Mouse (Mus musculus): ENCODE data around the gene Bpifb9a. TPM values are rescaled to one million over a fixed set of nuclear protein-coding genes. Genes with fewer than 3 reads are reported as not detected.
"Not testable (repeated sequence)": the region's sequence is repeated elsewhere in the genome, so short reads cannot be mapped to it uniquely, and the experiment has no call there.

The Bpifb9a gene
- polyA plus RNA-seq, 1 experiment from 2014 or later: not detected

DNA sequence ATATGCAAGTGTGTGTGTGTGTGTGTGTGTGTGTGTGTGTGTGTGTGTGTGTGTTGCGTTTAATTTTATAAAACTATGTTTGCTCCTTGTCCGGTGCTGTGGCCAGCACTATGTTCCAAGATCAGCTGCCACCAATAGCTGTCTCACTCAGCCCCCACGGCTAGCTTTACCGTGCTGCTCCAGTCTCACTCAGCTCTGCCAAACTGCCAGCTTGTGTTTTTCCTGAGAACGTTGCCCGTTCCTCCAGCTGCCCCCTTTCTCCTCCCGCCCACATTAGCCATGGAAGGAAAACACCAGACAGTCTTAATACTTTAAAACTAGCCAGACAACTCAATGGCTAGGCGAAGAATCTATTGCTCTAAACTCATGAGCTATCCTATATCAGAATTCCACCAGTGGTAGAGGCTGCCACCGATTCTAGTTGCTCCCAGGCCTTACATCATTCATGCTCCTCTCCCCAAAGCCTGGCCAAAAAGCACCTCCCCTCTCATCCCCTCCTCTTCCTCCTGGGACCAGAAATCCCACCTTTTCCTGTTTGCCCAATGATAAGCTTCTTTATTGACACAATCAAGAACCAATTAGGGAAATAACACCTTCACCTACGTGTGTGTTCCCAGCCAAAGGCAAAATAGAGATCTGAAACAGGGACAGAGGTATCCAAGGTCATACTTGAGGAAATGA, 14.2 kb upstream of the Bpifb9a start:
- no peak overlapping the region for H3K9ac ChIP-seq
- ATAC-seq (ENCODE audit: low FRiP score): no peak
- no peak overlapping the region for H3K4me2 ChIP-seq
- no peak overlapping the region for H3K4me3 ChIP-seq
- H3K27ac ChIP-seq: no peak overlapping the region
- 92% methylated on average over 10 of the region's 10 CpGs for WGBS
- no peaks in the 10 kb centered on the region for H3K4me1 ChIP-seq (replicated peaks)
- H3K9me3 ChIP-seq: no peaks in the 10 kb centered on the region
- H3K36me3 ChIP-seq: no peaks in the 10 kb centered on the region
- H3K27me3 ChIP-seq: no peaks in the 10 kb centered on the region

DNA sequence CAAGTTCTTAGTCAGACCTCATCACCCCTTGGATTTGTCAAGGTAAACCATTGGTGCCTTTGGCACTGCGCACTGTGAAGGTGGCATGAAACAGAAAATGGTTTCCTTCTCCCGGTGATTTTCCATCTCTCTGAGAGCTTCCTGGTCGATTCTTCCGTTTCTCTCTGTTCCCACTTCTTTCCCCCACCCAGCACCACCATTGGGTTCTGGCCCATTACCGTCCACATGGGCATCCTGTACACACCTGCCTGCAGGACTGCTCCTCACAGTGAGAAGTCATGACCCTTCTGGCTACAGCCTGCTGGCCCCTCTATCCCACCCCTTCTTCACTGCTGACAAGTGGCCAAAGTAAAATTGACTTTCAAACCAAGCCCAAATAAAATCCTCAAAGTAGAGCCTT, 12.3 kb upstream of the Bpifb9a start:
- Histone ChIP-seq H3K27me3 (no peaks in the 10 kb centered on the region), H3K27ac (no peak overlapping the region), H3K9me3 (no peaks in the 10 kb centered on the region), H3K4me3 (no peak overlapping the region), H3K4me1 (replicated peaks) (no peaks in the 10 kb centered on the region), H3K36me3 (no peaks in the 10 kb centered on the region), H3K4me2 (no peak overlapping the region), H3K9ac (no peak overlapping the region)
- no peak for ATAC-seq (ENCODE audit: low FRiP score)
- 97% methylated on average over 5 of the region's 5 CpGs for WGBS

DNA sequence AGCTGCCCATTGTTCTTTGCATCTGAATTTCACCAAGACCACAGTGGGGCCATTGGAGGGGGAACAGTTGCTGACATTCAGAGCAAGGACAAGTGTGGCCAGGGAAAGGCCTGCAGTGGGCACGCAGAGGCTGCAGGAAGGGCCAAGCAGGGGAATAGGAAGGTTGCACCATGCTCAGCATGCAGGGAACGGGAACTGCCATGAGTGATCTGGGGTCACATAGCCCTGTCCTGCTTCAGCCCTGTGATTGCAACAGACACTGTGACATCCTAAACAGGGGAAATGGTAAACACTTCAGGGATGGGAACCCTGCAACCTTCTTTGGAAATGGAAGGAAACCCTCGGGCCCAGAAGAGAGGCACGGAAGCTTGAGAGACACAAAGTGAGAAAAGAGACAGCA, 2.4 kb upstream of the Bpifb9a start:
- 92% methylated on average over 2 of the region's 4 CpGs for WGBS
- not testable (repeated sequence) for H3K4me1 ChIP-seq (replicated peaks); H3K27me3 ChIP-seq; H3K27ac ChIP-seq; H3K4me3 ChIP-seq; ATAC-seq (ENCODE audit: low FRiP score); H3K4me2 ChIP-seq; H3K9me3 ChIP-seq; H3K36me3 ChIP-seq; H3K9ac ChIP-seq

DNA sequence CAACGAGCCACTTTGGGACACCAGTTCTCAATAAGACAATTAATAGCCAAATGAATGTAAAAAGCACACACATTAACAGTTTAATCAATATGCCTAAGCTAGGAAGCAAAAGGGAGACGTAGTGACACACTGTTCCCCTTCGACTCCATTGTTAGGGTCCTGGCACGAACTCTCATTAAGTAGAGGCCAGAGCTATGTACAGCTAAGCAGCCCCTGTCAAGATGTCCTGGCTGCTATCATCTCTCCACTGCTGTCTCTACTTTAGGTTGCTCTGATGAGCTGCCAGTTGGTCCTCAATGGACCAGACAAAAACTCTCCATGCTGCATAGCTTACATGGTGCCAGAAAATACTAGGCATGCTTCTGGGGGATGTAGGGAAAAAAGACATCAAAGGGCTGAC, 1.9 kb upstream of the Bpifb9a start:
- no peaks in the 10 kb centered on the region for H3K36me3 ChIP-seq
- no peak overlapping the region for H3K4me2 ChIP-seq
- no peak for ATAC-seq (ENCODE audit: low FRiP score)
- H3K9ac ChIP-seq: no peak overlapping the region
- H3K4me1 ChIP-seq (replicated peaks): no peaks in the 10 kb centered on the region
- no peak overlapping the region for H3K27ac ChIP-seq
- H3K9me3 ChIP-seq: no peaks in the 10 kb centered on the region
- no peaks in the 10 kb centered on the region for H3K27me3 ChIP-seq
- 81% methylated on average over 4 of the region's 4 CpGs for WGBS
- no peak overlapping the region for H3K4me3 ChIP-seq

DNA sequence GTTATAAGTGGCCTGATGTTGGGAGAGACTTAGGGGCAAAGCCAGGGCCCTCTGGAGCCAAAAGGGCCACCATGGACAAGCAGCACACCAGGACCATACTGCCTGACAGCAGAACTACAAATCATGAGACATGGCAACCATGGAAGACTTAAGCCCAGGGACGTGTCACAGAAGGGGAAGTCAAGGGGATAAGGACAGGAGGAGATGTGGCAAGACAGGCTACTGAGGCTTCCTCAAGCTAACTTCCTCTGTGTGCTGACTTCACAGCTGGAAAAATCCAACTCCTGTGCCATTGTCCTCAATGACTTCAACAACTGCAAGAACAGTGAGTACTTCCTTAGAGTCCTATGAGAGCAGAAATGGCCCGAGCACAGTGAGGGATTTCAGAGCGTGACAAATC, 6.7 kb downstream of the Bpifb9a start:
- H3K9ac ChIP-seq: not testable (repeated sequence)

DNA sequence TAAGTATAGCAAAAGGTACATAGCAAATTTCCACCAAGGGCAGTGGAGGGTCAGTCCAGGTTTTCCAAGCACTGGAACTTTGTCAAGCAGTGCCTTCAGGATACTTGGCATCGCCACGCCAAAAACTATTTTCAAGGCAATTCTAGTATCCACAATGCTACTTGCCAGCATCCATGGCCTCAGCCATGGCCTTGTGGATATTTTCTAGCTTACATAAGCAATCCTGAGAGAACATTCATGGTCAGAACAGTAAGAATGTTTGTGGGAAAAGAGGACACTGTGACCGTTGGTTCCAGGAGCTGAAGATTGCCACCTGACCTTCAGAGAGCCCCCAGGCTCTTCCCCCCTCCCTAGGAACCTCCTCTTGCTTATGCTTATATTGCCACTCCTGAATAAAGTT, 34.2 kb downstream of the Bpifb9a start:
- not testable (repeated sequence) for H3K4me3 ChIP-seq; H3K36me3 ChIP-seq; H3K27me3 ChIP-seq; H3K9ac ChIP-seq; H3K27ac ChIP-seq; H3K4me2 ChIP-seq; H3K4me1 ChIP-seq (replicated peaks); H3K9me3 ChIP-seq; ATAC-seq (ENCODE audit: low FRiP score)
- 91% methylated on average over 3 of the region's 3 CpGs for WGBS

More for the DNA sequence above, 6.7 kb downstream of the Bpifb9a start:
- not testable (repeated sequence) for H3K9me3 ChIP-seq; ATAC-seq (ENCODE audit: low FRiP score); H3K36me3 ChIP-seq; H3K27me3 ChIP-seq; H3K4me2 ChIP-seq; H3K27ac ChIP-seq; H3K4me1 ChIP-seq (replicated peaks); H3K4me3 ChIP-seq
- 76% methylated on average over 3 of the region's 3 CpGs for WGBS

DNA sequence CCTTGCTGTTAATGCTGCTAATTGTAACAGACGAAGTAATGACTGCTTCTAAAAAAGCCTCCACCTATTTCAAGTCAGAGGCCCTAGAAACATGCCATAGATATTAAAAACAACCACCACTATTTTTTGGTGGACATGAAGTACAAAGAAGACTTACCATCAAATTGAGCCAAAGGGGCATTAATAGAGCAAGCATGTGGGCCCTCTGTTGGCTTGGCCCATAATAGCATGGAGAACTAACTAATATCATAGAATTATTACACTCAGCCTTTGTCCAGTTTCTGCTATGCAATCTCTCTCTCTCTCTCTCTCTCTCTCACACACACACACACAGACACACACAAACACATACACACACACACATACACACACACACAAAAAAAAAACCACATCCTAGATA, 35.2 kb downstream of the Bpifb9a start:
- 71% methylated on average over 1 of the region's 1 CpGs for WGBS
- no peak overlapping the region for H3K27ac ChIP-seq
- no peak overlapping the region for H3K4me3 ChIP-seq
- ATAC-seq (ENCODE audit: low FRiP score): no peak
- no peaks in the 10 kb centered on the region for H3K4me1 ChIP-seq (replicated peaks)
- no peaks in the 10 kb centered on the region for H3K27me3 ChIP-seq
- no peak overlapping the region for H3K9ac ChIP-seq
- no peaks in the 10 kb centered on the region for H3K9me3 ChIP-seq
- no peak overlapping the region for H3K4me2 ChIP-seq
- no peaks in the 10 kb centered on the region for H3K36me3 ChIP-seq

DNA sequence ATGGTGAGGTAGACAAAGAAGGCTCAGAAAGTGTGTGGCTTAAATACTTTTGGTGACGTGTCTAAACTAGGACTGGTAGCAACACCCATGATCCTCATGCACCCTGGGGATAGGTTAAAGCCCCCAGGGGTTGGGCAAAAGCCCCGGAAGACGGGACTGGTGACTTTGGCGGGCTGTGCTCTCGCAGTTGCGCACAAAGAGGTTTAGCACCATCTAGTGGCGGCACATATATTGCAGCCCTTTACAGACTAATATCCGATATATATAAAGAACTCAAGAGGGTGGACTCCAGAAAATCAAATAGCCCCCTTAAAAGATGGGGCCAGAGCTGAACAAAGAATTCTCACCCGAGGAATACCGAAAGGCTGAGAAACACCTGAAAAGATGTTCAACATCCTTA, 37.1 kb downstream of the Bpifb9a start:
- H3K9ac ChIP-seq; H3K27me3 ChIP-seq; H3K4me2 ChIP-seq; H3K27ac ChIP-seq; H3K9me3 ChIP-seq; ATAC-seq (ENCODE audit: low FRiP score); H3K36me3 ChIP-seq; H3K4me1 ChIP-seq (replicated peaks); H3K4me3 ChIP-seq: not testable (repeated sequence)
- 3% methylated on average over 10 of the region's 10 CpGs for WGBS

DNA sequence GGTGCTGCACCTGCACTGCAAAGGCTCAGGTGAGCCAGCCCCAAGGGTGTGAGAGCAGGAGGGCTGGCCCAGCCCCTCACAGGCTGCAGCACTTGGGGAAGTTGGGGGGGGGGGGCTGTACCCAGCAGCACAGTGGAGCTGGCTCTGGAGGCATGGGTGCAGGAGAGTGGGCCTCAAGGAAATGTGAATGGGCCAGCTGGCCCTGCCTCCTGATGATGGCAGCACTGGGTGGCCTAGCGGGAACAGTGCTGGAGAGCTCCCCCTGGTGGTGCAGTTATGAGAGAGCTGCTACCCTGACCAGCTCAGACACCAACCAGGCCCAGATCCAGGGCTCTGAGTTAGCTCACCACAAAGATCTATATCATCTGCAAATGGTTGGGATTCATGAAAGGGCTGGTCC, 42.8 kb downstream of the Bpifb9a start:
- Histone ChIP-seq H3K9ac (no peak overlapping the region), H3K4me3 (no peak overlapping the region), H3K4me1 (replicated peaks) (no peaks in the 10 kb centered on the region), H3K27ac (no peak overlapping the region), H3K4me2 (no peak overlapping the region), H3K9me3 (no peaks in the 10 kb centered on the region), H3K36me3 (no peaks in the 10 kb centered on the region), H3K27me3 (no peaks in the 10 kb centered on the region)
- WGBS: 6% methylated on average over 1 of the region's 1 CpGs
- no peak for ATAC-seq (ENCODE audit: low FRiP score)

DNA sequence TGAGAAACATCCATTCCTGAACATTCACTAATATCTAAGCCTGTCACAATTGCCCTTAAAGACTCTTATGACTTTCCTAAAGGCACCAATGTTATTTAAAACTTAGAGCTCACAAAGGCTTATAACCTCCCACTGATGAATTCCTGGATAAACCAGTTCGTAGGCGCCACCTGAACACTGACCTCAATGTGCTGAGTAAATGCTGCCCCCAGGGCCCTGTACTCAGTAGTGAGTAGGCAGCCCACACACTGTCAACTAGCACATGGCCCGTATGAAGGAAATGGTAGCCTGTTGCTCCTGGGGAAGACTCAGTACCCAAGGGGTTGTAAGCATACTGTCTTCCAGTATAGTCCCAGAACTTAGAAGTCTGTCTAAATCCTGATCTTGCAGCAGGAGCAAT, 44.1 kb downstream of the Bpifb9a start:
- no peak for ATAC-seq (ENCODE audit: low FRiP score)
- Histone ChIP-seq H3K9me3 (no peaks in the 10 kb centered on the region), H3K27ac (no peak overlapping the region), H3K36me3 (no peaks in the 10 kb centered on the region), H3K27me3 (no peaks in the 10 kb centered on the region), H3K9ac (no peak overlapping the region), H3K4me3 (no peak overlapping the region), H3K4me2 (no peak overlapping the region), H3K4me1 (replicated peaks) (no peaks in the 10 kb centered on the region)
- 89% methylated on average over 3 of the region's 3 CpGs for WGBS

DNA sequence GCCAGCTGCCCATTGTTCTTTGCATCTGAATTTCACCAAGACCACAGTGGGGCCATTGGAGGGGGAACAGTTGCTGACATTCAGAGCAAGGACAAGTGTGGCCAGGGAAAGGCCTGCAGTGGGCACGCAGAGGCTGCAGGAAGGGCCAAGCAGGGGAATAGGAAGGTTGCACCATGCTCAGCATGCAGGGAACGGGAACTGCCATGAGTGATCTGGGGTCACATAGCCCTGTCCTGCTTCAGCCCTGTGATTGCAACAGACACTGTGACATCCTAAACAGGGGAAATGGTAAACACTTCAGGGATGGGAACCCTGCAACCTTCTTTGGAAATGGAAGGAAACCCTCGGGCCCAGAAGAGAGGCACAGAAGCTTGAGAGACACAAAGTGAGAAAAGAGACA, 47.0 kb downstream of the Bpifb9a start:
- not testable (repeated sequence) for H3K9ac ChIP-seq; H3K36me3 ChIP-seq; H3K9me3 ChIP-seq; H3K27ac ChIP-seq; H3K4me3 ChIP-seq; H3K4me2 ChIP-seq; H3K4me1 ChIP-seq (replicated peaks); ATAC-seq (ENCODE audit: low FRiP score); H3K27me3 ChIP-seq
- 92% methylated on average over 1 of the region's 3 CpGs for WGBS

DNA sequence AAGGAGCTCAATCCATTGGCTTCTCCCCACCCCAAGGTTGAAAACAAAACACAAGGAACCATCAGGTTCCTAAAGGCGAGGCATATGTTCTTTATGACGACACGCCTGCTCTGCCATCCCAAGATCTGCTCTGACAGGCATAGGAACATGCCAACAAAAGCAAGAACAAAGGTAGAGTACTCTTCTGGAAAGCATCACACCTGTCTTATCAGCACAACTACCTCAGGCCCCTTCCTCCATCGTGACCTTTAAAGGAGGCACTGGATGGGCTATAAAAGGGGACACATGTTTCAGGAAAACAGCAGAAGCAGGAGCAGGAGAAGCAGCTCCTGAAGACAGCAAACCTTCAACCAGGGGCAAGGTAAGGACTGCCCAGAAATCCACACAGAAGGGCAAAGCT, 49.3 kb downstream of the Bpifb9a start, which contains the start of gene Bpifb9b:
Gene Bpifb9b, plus strand, starts transcription at position 301 of the 400 bp plus-strand sequence.
- H3K4me2 ChIP-seq; H3K9ac ChIP-seq; H3K4me1 ChIP-seq (replicated peaks); H3K4me3 ChIP-seq; H3K36me3 ChIP-seq; ATAC-seq (ENCODE audit: low FRiP score); H3K27me3 ChIP-seq; H3K27ac ChIP-seq; H3K9me3 ChIP-seq: not testable (repeated sequence)
- 90% methylated on average over 4 of the region's 4 CpGs for WGBS

DNA sequence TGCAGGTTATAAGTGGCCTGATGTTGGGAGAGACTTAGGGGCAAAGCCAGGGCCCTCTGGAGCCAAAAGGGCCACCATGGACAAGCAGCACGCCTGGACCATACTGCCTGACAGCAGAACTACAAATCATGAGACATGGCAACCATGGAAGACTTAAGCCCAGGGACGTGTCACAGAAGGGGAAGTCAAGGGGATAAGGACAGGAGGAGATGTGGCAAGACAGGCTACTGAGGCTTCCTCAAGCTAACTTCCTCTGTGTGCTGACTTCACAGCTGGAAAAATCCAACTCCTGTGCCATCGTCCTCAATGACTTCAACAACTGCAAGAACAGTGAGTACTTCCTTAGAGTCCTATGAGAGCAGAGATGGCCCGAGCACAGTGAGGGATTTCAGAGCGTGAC, 56.1 kb downstream of the Bpifb9a start:
- H3K36me3 ChIP-seq; H3K4me3 ChIP-seq; H3K9ac ChIP-seq; ATAC-seq (ENCODE audit: low FRiP score); H3K27me3 ChIP-seq; H3K9me3 ChIP-seq; H3K4me2 ChIP-seq; H3K4me1 ChIP-seq (replicated peaks); H3K27ac ChIP-seq: not testable (repeated sequence)
- WGBS: 87% methylated on average over 5 of the region's 5 CpGs

Measured in hindbrain, embryonic 13.5 days (tissue).